Mouse (Mus musculus): ENCODE measurements at regions not wholly inside any gene's neighbourhood (a gene's known extent, or its start where the extent isn't known, plus 50 kb on each side); places are given as distances from the start of the nearest gene placed in this dataset.

GRCm38 (mm10) chr10:43815291-43815690 is 86.3 kb downstream of the Qrsl1 start:
- no peak for TF ChIP-seq CTCF (IDR thresholded peaks at IDR 0.05; ENCODE audit: low read depth)
- TF ChIP-seq EP300 (IDR thresholded peaks at IDR 0.05; ENCODE audit: low read depth) = peak; percentile 12; the same call in 1 of the 2 replicates
